Mouse (Mus musculus) liver, embryonic 14.5 days (tissue): ENCODE data around the gene Fbln2. TPM values are rescaled to one million over a fixed set of nuclear protein-coding genes. Genes with fewer than 3 reads are reported as not detected.

ENCODE experiments used
- ATAC-seq: fragments of 200-750 bp; cut with Nextera tagmentation; 2 replicates; pipeline ENCODE4 v1.8.0; 2017; ENCODE audit warnings: moderate number of reproducible peaks, mild to moderate bottlenecking, moderate library complexity; ENCODE audit not compliant: insufficient read depth
- DNase-seq, 3 experiments: peaks; one replicate each; pipeline ENCODE4 v3.0.0-alpha.2; 2012 to 2013; ENCODE audit warnings: low read depth in 3 of 3, low spot score in 3 of 3
- H3K27ac ChIP-seq: fragments of 300-500 bp; sonication (generic); 2 replicates; pipeline ENCODE4 v1.5.1; 2014; ENCODE audit warnings: moderate library complexity, mild to moderate bottlenecking, control low read depth, inconsistent platforms
- H3K27me3 ChIP-seq: fragments of 300-500 bp; sonication (generic); 2 replicates; pipeline ENCODE4 v1.6.1; 2014; ENCODE audit warnings: mild to moderate bottlenecking, low read length, moderate library complexity; ENCODE audit not compliant: control insufficient read depth, insufficient read depth
- H3K36me3 ChIP-seq: fragments of 300-500 bp; sonication (generic); replicated peaks from 2 replicates; pipeline ENCODE4 v1.6.1; 2014; ENCODE audit warnings: low read depth; ENCODE audit not compliant: control insufficient read depth, insufficient read depth
- H3K4me1 ChIP-seq, 2 experiments: fragments of 200-500 bp in 1 of 2; fragments of 300-500 bp in 1 of 2; sonication (generic) in 1 of 2; replicated peaks; 2 replicates each; pipeline ENCODE4 v1.6.1; 2012 to 2014; ENCODE audit warnings: antibody characterized with exemption in 1 of 2, inconsistent platforms in 1 of 2, low read length in 1 of 2; ENCODE audit not compliant: control insufficient read depth in 2 of 2, insufficient read depth in 2 of 2
- H3K4me2 ChIP-seq: fragments of 300-500 bp; sonication (generic); 2 replicates; pipeline ENCODE4 v1.6.1; 2014; ENCODE audit warnings: low read depth, mild to moderate bottlenecking, control low read depth, moderate library complexity
- H3K4me3 ChIP-seq, 2 experiments: fragments of 200-500 bp in 1 of 2; fragments of 300-500 bp in 1 of 2; sonication (generic) in 1 of 2; 2 replicates each; pipeline ENCODE4 v1.5.1; 2012 to 2014; ENCODE audit warnings: low read depth in 2 of 2, low read length in 2 of 2, mild to moderate bottlenecking in 2 of 2, control low read depth in 1 of 2, inconsistent platforms in 1 of 2, moderate library complexity in 1 of 2; ENCODE audit not compliant: insufficient read depth in 1 of 2
- H3K9ac ChIP-seq: fragments of 300-500 bp; sonication (generic); replicated peaks from 2 replicates; pipeline ENCODE4 v1.6.1; 2014; ENCODE audit warnings: mild to moderate bottlenecking, control low read depth, moderate library complexity
- H3K9me3 ChIP-seq: fragments of 300-500 bp; sonication (generic); 2 replicates; pipeline ENCODE4 v1.6.1; 2016; ENCODE audit warnings: low read length, mixed read lengths; ENCODE audit not compliant: control insufficient read depth
- CTCF ChIP-seq: IDR thresholded peaks from 2 replicates; pipeline ENCODE4 v1.5.1; 2016; ENCODE audit warnings: antibody characterized with exemption, low read depth, control low read depth
- EP300 ChIP-seq: IDR thresholded peaks from 2 replicates; pipeline ENCODE4 v1.6.1; 2016; ENCODE audit warnings: antibody characterized with exemption, low read depth
- WGBS: fragments of 180-500 bp; shearing (Covaris S2); extraction: QIAGEN DNeasy Blood & Tissue Kit; methylation state at CpG from one replicate; pipeline ENCODE4 v1.1.7; 2014; ENCODE audit not compliant: insufficient replicate concordance; 5-methylcytosine and 5-hydroxymethylcytosine counted together
- polyA plus RNA-seq, 2 experiments: library from polyadenylated mRNA; depleted of rRNA in 1 of 2; stranded (reverse) in 1 of 2; unstranded in 1 of 2; fragments of >200 nt; fragmentation: Nextera tagmentation in 1 of 2; extraction: Ambion mirVana in 1 of 2; gene quantifications; 2 replicates each; pipeline versions ENCODE4 v1.2.1 to v1.2.3; 2012 to 2014

The Fbln2 gene
- polyA plus RNA-seq, 2 experiments, result 4.3 to 5.1 TPM

DNA sequence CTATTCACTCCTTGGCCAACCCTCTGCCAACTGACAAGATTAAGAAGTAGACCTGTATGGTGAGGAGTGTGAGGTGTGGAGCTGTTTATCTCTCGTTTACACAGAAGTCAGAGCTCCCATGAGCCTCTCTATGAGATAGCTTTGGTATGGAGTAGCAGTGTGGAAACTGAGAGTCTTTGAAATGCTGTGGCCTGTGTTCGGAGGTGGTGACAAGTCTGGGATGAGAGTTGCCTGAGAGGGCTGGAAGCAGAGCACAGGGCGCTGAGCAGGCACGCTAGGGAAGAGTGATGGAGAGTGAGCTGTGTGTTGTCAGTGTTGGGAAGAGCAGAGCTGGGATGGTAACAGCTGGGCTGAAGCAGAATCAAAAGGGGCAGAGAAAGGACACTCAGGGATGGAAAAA is 91.9 kb downstream of the Fbln2 start:
- Histone ChIP-seq H3K9me3 (no peaks in the 10 kb centered on the region), H3K4me2 (no peak overlapping the region), H3K4me3 (no peak overlapping the region), H3K36me3 (no peaks in the 10 kb centered on the region), H3K27ac (no peak overlapping the region), H3K4me1 (no peaks in the 10 kb centered on the region), H3K9ac (no peak overlapping the region), H3K27me3 (no peaks in the 10 kb centered on the region; the same call in 1 of the 2 replicates)
- WGBS, result 34% methylated on average over 4 of the region's 4 CpGs
- ATAC-seq (no peak), DNase-seq (no peak)
- TF ChIP-seq EP300 (no peak), CTCF (no peak)

GRCm38 (mm10) chr6:91307972-91308371 is 95.7 kb downstream of the Fbln2 start:
- DNase-seq (no peak), ATAC-seq (no peak)
- no peak overlapping the region for H3K9ac ChIP-seq
- no peaks in the 10 kb centered on the region for H3K36me3 ChIP-seq
- no peaks in the 10 kb centered on the region for H3K27me3 ChIP-seq
- TF ChIP-seq EP300, result no peak
- no peak for TF ChIP-seq CTCF
- no peak overlapping the region for H3K4me3 ChIP-seq
- no peak overlapping the region for H3K27ac ChIP-seq
- no peaks in the 10 kb centered on the region for H3K4me1 ChIP-seq
- no peaks in the 10 kb centered on the region for H3K9me3 ChIP-seq
- WGBS, result 21% methylated on average over 1 of the region's 1 CpGs
- H3K4me2 ChIP-seq, result no peak overlapping the region

DNA sequence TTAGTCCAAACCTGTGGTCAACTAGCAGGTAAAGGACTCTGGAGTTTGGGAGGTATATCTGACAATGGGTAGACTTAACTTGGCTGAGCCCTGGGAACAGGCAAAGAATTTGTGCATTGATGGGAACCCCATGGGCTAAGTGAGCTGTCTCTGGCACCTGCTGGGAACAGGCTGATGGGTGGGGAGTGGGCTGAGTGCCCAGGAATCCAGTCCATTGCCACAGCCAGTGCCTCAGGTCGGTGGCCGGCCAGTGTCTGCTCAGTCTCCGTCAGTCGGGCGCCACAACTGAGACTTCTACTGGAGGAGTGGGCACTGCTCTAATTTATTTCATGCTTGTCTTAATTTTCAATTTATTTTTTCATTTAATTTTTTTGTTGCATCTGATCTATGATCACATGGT is 98.9 kb downstream of the Fbln2 start:
- no peak for TF ChIP-seq CTCF
- TF ChIP-seq EP300, result no peak
- Histone ChIP-seq H3K9ac (no peak overlapping the region), H3K4me2 (no peak overlapping the region), H3K9me3 (no peaks in the 10 kb centered on the region; the same call in 1 of the 2 replicates), H3K27me3 (no peaks in the 10 kb centered on the region), H3K27ac (no peak overlapping the region), H3K4me1 (no peaks in the 10 kb centered on the region), H3K36me3 (no peaks in the 10 kb centered on the region), H3K4me3 (no peak overlapping the region)
- no peak for DNase-seq
- WGBS, result 81% methylated on average over 5 of the region's 5 CpGs
- no peak for ATAC-seq

DNA sequence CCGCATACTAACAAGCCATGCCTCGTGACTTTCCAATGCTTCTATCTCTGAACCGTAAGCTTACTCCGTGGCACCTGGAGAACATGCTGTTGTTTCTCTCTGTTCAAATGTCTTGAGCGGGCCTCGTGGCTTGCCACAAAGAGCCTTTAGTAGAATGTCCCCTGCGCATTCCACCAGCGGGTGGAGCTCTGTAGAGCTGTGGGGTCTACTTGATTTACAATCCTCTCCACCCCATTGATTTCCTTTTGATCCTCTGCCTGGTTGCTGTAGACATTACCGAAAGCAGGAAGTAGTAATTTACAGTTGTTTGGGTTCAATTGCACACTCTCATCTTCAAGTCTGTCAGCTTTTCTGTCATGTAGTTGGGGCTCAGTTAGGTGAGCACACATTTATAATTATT is 100.2 kb downstream of the Fbln2 start:
- DNase-seq (no peak), ATAC-seq (no peak)
- no peaks in the 10 kb centered on the region for H3K27me3 ChIP-seq
- no peak overlapping the region for H3K4me3 ChIP-seq
- H3K9ac ChIP-seq, result no peak overlapping the region
- no peaks in the 10 kb centered on the region for H3K36me3 ChIP-seq
- H3K4me2 ChIP-seq, result no peak overlapping the region
- H3K4me1 ChIP-seq, result no peaks in the 10 kb centered on the region
- WGBS, result 52% methylated on average over 9 of the region's 9 CpGs
- no peak overlapping the region for H3K27ac ChIP-seq
- H3K9me3 ChIP-seq, result no peaks in the 10 kb centered on the region; the same call in 1 of the 2 replicates
- TF ChIP-seq CTCF (no peak), EP300 (no peak)

Other genes starting within 250 kb of the Fbln2 start
- gene Iqsec1, start 223.8 kb upstream of the Fbln2 start, polyA plus RNA-seq (2012; rRNA removed), result 9.0 and 10.2 TPM in 2 replicates
- gene Iqsec1, start 223.8 kb upstream of the Fbln2 start, polyA plus RNA-seq (2014; fragmentation: Nextera tagmentation; extraction: Ambion mirVana), result 4.0 and 4.1 TPM in 2 replicates
- gene Nup210, start 95.6 kb upstream of the Fbln2 start, polyA plus RNA-seq (2012; rRNA removed), result 24.4 and 32.4 TPM in 2 replicates
- gene Nup210, start 95.6 kb upstream of the Fbln2 start, polyA plus RNA-seq (2014; fragmentation: Nextera tagmentation; extraction: Ambion mirVana), result 35.1 and 38.5 TPM in 2 replicates
- 9.2 and 12.1 TPM in 2 replicates for gene Hdac11, start 55.8 kb upstream of the Fbln2 start, polyA plus RNA-seq (2012; rRNA removed)
- gene Hdac11, start 55.8 kb upstream of the Fbln2 start, polyA plus RNA-seq (2014; fragmentation: Nextera tagmentation; extraction: Ambion mirVana), result 4.8 and 6.0 TPM in 2 replicates
- gene Wnt7a, start 198.9 kb downstream of the Fbln2 start, polyA plus RNA-seq (2012; rRNA removed), result 0.01 TPM in 1 of 2 replicates, not detected in the other
- not detected in 2 replicates for gene Wnt7a, start 198.9 kb downstream of the Fbln2 start, polyA plus RNA-seq (2014; fragmentation: Nextera tagmentation; extraction: Ambion mirVana)